Mouse (Mus musculus) lung, postnatal 36 days (tissue): Measurements from ENCODE around the gene Sit1.

Experiments
- DNase-seq: peaks from one replicate; pipeline ENCODE4 v3.0.0; 2022; ENCODE audit warnings: mixed read lengths

Gene Sit1

DNA sequence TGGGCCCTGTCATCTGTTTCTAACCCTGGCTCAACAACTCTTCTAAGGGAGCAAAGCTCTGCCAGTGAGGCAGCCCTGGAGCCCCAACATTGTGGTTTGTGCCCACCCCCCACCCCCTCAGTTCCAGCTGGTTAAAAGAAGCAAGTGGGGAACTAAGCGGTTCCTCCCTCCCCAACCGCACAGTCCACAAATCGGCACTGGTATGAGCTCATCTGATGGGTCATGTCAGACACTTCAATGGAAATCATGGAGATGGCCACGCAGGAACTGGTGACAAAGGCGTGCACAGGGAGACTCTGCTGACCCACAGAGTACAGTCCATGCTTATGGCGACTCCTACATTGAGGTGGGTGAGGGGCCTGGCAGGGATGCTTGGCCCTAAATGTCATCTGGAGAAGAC lies 17.6 kb downstream of the Sit1 start:
- DNase-seq = no peak

DNA sequence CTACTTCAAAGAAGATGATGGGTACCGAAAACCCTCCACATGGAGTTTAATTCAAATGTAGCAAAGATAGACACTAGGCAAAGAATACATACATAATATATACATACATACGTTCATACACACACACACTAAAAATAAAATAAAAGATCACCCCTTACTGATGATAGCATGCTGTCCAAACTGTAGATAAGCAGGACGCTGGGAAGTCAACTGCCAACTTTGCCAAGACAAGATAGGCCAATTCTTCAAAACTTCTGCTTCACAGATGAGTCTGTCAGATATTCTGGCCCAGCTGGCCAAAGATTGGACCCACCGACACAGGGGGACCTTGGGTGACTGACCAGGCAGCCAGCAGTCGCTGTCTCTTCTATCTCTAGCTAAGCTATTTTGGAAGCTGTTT lies 20.4 kb downstream of the Sit1 start:
- DNase-seq = no peak

- no peak for DNase-seq
Observed at GRCm38 (mm10) chr4:43457124-43457523, 26.4 kb downstream of the Sit1 start.

DNA sequence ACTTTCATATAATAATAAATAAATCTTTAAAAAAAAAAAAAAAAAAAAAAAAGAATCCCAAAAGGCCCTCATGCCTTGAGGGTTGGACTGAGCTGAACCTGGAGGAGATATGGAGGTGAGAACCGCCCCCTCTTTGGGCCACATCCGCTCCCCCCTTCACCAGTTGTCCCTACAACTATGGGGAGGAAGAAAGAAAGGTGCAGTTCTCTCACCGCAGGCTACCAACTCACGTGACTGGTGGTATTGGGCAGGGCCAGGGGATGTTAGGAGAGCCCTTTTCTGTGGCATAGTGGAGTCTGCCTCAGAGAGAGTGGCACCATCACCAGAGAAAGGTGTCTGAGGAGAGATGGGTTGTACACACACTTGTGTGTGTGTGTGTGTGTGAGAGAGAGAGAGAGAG lies 27.1 kb downstream of the Sit1 start:
- DNase-seq = peak; percentile 34

DNA sequence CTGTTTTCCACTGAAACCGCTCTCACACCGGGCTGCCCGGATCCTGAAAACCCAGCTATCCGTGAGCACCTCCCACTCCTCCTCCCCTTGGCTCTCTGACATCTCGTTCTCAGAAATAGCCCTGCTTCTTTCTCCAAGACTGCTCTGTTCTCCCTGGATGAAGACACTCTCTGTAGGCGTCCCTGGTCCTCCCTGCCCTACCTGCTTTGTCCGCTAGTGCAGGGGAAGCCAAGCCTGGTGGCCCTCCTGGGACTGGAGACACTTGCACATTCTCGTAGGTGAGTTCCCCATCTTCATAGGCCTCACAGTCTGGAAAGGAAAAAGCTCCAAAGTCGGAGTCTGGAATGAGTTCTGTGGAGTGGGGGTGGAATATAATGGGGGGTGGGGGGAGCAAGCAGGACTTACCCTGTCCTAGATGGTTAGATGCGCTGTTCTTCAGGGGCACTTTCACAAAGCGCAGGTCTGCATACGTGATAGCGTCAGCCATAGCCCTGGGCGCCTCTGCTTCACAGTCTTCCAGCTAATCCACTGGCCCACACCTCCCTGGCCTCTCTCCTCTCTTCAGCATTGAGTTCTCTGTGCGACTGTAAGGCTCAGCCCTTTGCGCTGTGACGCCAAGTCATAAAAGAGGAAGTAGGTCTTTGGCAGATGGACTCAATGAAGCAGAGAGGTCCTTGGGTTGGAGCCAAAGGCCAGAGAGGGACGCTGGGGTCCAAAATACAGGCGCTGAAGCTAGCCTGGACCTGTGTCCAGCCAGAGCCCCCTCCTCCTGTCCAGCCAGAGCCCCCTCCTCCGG lies 29.3 kb downstream of the Sit1 start, which contains the start of gene Cd72:
Gene Cd72 (minus strand): TSS at position 588 of the 796 bp plus-strand sequence.
- DNase-seq = peak; percentile 31

- DNase-seq = no peak
Observed at GRCm38 (mm10) chr4:43453413-43453812, 30.1 kb downstream of the Sit1 start.

- no peak for DNase-seq
Observed at GRCm38 (mm10) chr4:43452315-43452714, 31.2 kb downstream of the Sit1 start.

DNA sequence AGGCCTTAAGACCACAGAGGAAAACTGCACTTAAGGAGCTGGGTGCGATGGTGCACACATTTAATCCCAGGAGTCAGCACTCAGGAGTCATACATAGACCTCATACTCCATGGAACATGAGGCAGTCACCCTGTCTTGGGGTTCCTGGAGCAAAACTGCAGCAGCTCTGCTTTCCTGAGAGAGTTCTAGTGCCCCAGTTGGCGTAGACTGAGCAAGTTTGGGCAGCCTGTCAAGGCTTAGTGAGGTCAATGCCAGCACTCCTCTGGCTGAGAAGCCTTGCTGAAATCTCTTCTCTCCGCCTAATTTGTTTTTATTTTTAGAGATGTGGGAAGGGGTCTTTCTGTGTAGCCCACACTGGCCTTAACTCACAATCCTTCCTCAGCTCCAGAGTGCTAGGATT lies 35.0 kb downstream of the Sit1 start:
- no peak for DNase-seq

DNA sequence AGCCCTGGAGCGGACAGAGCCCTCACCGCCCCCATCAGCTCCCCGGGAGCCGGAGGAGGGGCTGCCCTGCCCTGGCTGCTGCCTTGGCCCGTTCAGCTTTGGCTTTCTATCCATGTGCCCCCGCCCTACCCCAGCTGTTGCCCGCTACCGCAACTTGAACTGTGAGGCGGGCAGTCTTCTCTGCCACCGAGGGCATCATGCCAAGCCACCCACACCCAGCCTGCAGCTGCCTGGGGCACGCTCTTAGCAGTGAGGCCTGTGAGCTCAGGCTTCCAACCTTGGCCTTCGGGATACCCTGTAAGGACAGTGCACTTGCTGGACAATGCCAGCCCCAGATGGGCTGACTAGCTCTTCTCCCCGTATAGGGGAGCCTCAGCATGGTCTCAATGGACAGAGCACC lies 36.3 kb downstream of the Sit1 start:
- no peak for DNase-seq

DNA sequence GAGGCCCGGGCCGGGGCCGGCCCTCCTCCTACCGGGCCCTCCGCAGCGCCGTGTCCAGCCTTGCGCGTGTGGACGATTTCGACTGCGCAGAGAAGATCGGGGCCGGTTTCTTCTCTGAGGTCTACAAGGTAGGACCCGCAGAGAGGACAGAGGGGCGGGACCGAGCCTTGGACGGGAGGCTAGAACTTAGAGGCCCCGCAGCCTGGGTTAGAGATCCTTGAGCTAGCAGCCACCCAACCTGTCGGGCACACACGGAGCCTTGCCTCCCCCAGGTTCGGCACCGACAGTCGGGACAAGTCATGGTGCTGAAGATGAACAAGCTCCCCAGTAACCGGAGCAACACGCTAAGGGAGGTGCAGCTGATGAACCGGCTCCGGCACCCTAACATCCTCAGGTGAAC lies 40.0 kb downstream of the Sit1 start:
- DNase-seq = no peak

DNA sequence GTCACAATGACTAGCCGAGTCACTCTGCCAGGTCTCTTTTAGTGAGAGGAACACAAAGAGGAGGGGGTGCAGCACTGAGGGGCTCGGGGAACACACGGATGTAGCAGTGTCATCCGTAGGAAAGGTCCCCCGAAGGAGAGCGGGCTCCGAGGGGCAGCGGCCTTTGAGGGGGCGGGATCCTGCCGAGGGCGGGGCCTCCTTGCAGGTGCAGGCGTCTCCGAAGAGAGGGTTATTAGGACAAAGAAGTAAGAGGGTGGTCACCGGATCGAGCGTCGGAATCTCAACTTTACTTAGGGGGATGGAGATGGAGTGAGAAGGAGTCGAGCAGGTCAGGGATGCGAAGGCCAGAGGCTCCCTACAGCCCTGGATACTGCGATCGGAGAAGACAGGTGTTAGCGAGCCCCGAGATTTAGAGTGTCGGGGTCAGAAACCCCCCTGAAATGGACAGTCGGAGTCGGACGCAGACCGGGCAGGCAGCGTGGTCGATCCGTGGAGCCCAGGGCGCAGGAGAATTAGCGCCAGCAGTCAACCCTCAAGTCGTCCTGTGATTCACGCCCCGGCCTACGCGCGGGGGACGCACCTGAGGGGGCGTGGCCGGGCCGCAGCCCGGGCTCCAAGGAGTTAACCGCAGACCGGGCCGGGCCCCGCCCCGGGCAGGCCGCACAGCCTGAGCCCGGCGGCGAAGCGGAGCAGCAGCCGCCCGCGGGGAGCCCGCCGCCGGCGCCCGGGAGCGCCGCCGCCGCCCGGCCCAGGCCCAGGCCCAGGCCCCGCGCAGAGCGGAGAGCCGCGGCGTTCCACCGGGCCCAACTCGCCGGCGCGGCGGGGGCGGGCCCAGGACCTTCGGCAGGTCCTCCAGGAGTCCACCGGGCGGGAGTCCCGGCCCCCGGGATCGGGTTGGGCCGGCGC lies 40.8 kb downstream of the Sit1 start:
- peak; percentile 80 for DNase-seq

DNA sequence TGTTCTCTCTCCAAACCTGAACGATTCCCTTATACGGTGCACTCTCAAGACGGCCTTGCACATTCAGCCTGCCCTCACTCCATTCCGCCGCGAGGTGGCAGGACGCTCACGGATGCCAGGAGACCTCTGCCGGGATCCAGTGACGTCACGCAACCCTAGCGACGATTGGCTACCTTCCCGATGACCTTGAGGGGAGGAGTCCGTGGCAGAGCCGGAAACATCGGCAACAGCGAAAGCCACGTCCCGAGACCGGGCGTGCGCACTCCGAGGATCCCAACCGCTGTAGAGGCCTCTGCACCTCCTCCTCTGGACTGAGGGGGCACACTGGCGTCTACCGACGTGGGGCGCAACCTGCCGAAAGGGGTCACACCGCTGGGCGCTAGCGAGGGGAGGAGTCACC lies 41.5 kb downstream of the Sit1 start:
- peak; percentile 99 for DNase-seq

DNA sequence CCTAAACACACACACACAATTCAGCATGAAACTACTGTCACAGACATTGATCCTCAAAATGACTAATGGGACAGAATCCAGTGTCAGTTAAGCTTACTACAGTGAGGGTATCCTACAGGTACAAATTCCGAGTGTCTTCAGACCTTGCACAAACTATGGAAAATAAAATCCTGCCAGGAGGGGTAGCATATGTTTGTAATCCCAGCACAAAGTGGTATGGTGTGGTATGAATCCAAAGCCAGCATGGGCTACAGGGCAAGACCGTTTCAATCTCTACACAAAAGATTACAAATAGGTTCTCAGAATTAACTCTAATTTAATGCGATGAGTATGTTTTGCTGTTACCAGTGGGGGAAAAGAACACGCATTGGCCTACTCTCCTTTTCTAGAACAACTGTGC lies 41.9 kb downstream of the Sit1 start, which contains the start of gene Tesk1:
Gene Tesk1 (plus strand): TSS at position 301 of the 400 bp plus-strand sequence.
- DNase-seq = no peak

- no peak for DNase-seq
Observed at GRCm38 (mm10) chr4:43432832-43433231, 50.7 kb downstream of the Sit1 start.
